Mouse (Mus musculus): ENCODE results near the gene Pgap2. TPM values are rescaled to one million over a fixed set of nuclear protein-coding genes. Genes with fewer than 3 reads are reported as not detected.
A peak's percentile ranks its signal among the peaks of the same experiment; 100 is the strongest.
"Not testable (repeated sequence)": the region's sequence is repeated elsewhere in the genome, so short reads cannot be mapped to it uniquely, and the experiment has no call there.

Pgap2 gene
- polyA plus RNA-seq, 1 experiment from 2014 or later, result 22.2 TPM

- H3K4me1 ChIP-seq (replicated peaks), result peaks cover 66% of the 10 kb centered on the region
- peak overlapping the region; percentile 98 for H3K27ac ChIP-seq (replicated peaks)
- peak; percentile 68 for ATAC-seq (ENCODE audit: insufficient read depth)
- no peaks in the 10 kb centered on the region; the same call in 1 of the 2 replicates for H3K36me3 ChIP-seq (replicated peaks)
- WGBS (ENCODE audit: insufficient replicate concordance), result under 1% methylated on average over 33 of the region's 33 CpGs
- H3K27me3 ChIP-seq, result no peaks in the 10 kb centered on the region
- H3K4me3 ChIP-seq (replicated peaks), result peak overlapping the region; percentile 95
- H3K9ac ChIP-seq, result peak overlapping the region; percentile 91
- H3K9me3 ChIP-seq (replicated peaks), result no peaks in the 10 kb centered on the region
- H3K4me2 ChIP-seq, result peak overlapping the region; percentile 98
Observed at GRCm38 (mm10) chr7:102250631-102251214, 40.7 kb downstream of the Pgap2 start.

- 25% methylated on average over 1 of the region's 1 CpGs for WGBS (ENCODE audit: insufficient replicate concordance)
- Histone ChIP-seq H3K4me2 (0 out of 2 replicates have a peak overlapping the region, but pooled peaks have one; percentile 19), H3K36me3 (replicated peaks) (no peaks in the 10 kb centered on the region), H3K4me3 (replicated peaks) (no peak overlapping the region), H3K9ac (no peak overlapping the region), H3K9me3 (replicated peaks) (no peaks in the 10 kb centered on the region), H3K4me1 (replicated peaks) (peaks cover 40% of the 10 kb centered on the region), H3K27me3 (no peaks in the 10 kb centered on the region), H3K27ac (replicated peaks) (no peak overlapping the region; the same call in 1 of the 2 replicates)
- ATAC-seq (ENCODE audit: insufficient read depth), result no peak
Observed at GRCm38 (mm10) chr7:102253631-102254030, 43.6 kb downstream of the Pgap2 start.

- no peak for ATAC-seq (ENCODE audit: insufficient read depth)
- WGBS (ENCODE audit: insufficient replicate concordance), result 72% methylated on average over 3 of the region's 3 CpGs
- H3K36me3 ChIP-seq (replicated peaks), result no peaks in the 10 kb centered on the region
- no peak within 1 kb of the TSS for H3K4me2 ChIP-seq
- no peak within 1 kb of the TSS for H3K9ac ChIP-seq
- H3K4me1 ChIP-seq (replicated peaks), result peaks cover 32% of the 10 kb centered on the region
- no peaks in the 10 kb centered on the region for H3K27me3 ChIP-seq
- no peaks in the 10 kb centered on the region for H3K9me3 ChIP-seq (replicated peaks)
- no peak within 1 kb of the TSS for H3K4me3 ChIP-seq (replicated peaks)
- no peak within 1 kb of the TSS for H3K27ac ChIP-seq (replicated peaks)
Observed at GRCm38 (mm10) chr7:102255954-102256353, 45.9 kb downstream of the Pgap2 start, which contains the start of gene Rhog. TSS of gene Rhog (minus strand) at chr7:102256054.

GRCm38 (mm10) chr7:102256636-102257035 is 46.6 kb downstream of the Pgap2 start:
- peaks cover 26% of the 10 kb centered on the region for H3K4me1 ChIP-seq (replicated peaks)
- no peaks in the 10 kb centered on the region for H3K9me3 ChIP-seq (replicated peaks)
- H3K36me3 ChIP-seq (replicated peaks), result no peaks in the 10 kb centered on the region
- no peak overlapping the region for H3K4me3 ChIP-seq (replicated peaks)
- WGBS (ENCODE audit: insufficient replicate concordance), result 72% methylated on average over 3 of the region's 3 CpGs
- ATAC-seq (ENCODE audit: insufficient read depth), result no peak
- no peak overlapping the region for H3K4me2 ChIP-seq
- no peak overlapping the region for H3K9ac ChIP-seq
- no peaks in the 10 kb centered on the region for H3K27me3 ChIP-seq
- no peak overlapping the region for H3K27ac ChIP-seq (replicated peaks)

- Histone ChIP-seq H3K9me3 (replicated peaks) (no peaks in the 10 kb centered on the region), H3K9ac (no peak overlapping the region), H3K36me3 (replicated peaks) (no peaks in the 10 kb centered on the region), H3K4me1 (replicated peaks) (peaks cover 19% of the 10 kb centered on the region), H3K27ac (replicated peaks) (no peak overlapping the region), H3K4me3 (replicated peaks) (no peak overlapping the region), H3K4me2 (no peak overlapping the region), H3K27me3 (no peaks in the 10 kb centered on the region)
- WGBS (ENCODE audit: insufficient replicate concordance), result 20% methylated on average over 4 of the region's 4 CpGs
- peak; percentile 37 for ATAC-seq (ENCODE audit: insufficient read depth)
Observed at GRCm38 (mm10) chr7:102258189-102258588, 48.2 kb downstream of the Pgap2 start.

- Histone ChIP-seq H3K4me2 (no peak overlapping the region), H3K9me3 (replicated peaks) (no peaks in the 10 kb centered on the region), H3K27me3 (no peaks in the 10 kb centered on the region), H3K9ac (no peak overlapping the region), H3K4me1 (replicated peaks) (peaks cover 13% of the 10 kb centered on the region), H3K27ac (replicated peaks) (0 out of 2 replicates have a peak overlapping the region, but pooled peaks have one; percentile 33), H3K36me3 (replicated peaks) (no peaks in the 10 kb centered on the region), H3K4me3 (replicated peaks) (no peak overlapping the region)
- WGBS (ENCODE audit: insufficient replicate concordance), result 44% methylated on average over 3 of the region's 3 CpGs
- no peak; the same call in 1 of the 2 replicates for ATAC-seq (ENCODE audit: insufficient read depth)
Observed at GRCm38 (mm10) chr7:102258753-102259152, 48.7 kb downstream of the Pgap2 start.

- ATAC-seq (ENCODE audit: insufficient read depth), result no peak
- no peak overlapping the region for H3K9ac ChIP-seq
- WGBS (ENCODE audit: insufficient replicate concordance), result 64% methylated on average over 10 of the region's 10 CpGs
- no peaks in the 10 kb centered on the region for H3K9me3 ChIP-seq (replicated peaks)
- peaks cover 6% of the 10 kb centered on the region for H3K4me1 ChIP-seq (replicated peaks)
- no peaks in the 10 kb centered on the region for H3K27me3 ChIP-seq
- no peak overlapping the region for H3K4me3 ChIP-seq (replicated peaks)
- H3K36me3 ChIP-seq (replicated peaks), result no peaks in the 10 kb centered on the region
- H3K27ac ChIP-seq (replicated peaks), result no peak overlapping the region; the same call in 1 of the 2 replicates
- H3K4me2 ChIP-seq, result no peak overlapping the region
Observed at GRCm38 (mm10) chr7:102259716-102260479, 49.9 kb downstream of the Pgap2 start.

- H3K27ac ChIP-seq (replicated peaks), result no peak overlapping the region
- no peaks in the 10 kb centered on the region for H3K27me3 ChIP-seq
- H3K4me2 ChIP-seq, result no peak overlapping the region
- no peaks in the 10 kb centered on the region for H3K36me3 ChIP-seq (replicated peaks)
- peaks cover 12% of the 10 kb centered on the region for H3K4me1 ChIP-seq (replicated peaks)
- H3K4me3 ChIP-seq (replicated peaks), result no peak overlapping the region
- no peak overlapping the region for H3K9ac ChIP-seq
- H3K9me3 ChIP-seq (replicated peaks), result no peaks in the 10 kb centered on the region
- 64% methylated on average over 1 of the region's 1 CpGs for WGBS (ENCODE audit: insufficient replicate concordance)
- no peak for ATAC-seq (ENCODE audit: insufficient read depth)
Observed at GRCm38 (mm10) chr7:102260518-102260917, 50.5 kb downstream of the Pgap2 start.

- Histone ChIP-seq H3K36me3 (replicated peaks) (no peaks in the 10 kb centered on the region), H3K27me3 (no peaks in the 10 kb centered on the region), H3K9me3 (replicated peaks) (no peaks in the 10 kb centered on the region), H3K4me3 (replicated peaks) (no peak overlapping the region), H3K4me1 (replicated peaks) (peaks cover 28% of the 10 kb centered on the region), H3K9ac (no peak overlapping the region), H3K27ac (replicated peaks) (no peak overlapping the region), H3K4me2 (no peak overlapping the region)
- WGBS (ENCODE audit: insufficient replicate concordance), result 81% methylated on average over 2 of the region's 2 CpGs
- no peak for ATAC-seq (ENCODE audit: insufficient read depth)
Observed at GRCm38 (mm10) chr7:102263020-102263419, 53.0 kb downstream of the Pgap2 start.

GRCm38 (mm10) chr7:102266021-102266400 is 56.0 kb downstream of the Pgap2 start:
- 44% methylated on average over 10 of the region's 10 CpGs for WGBS (ENCODE audit: insufficient replicate concordance)
- peak overlapping the region; percentile 83; the same call in 1 of the 2 replicates for H3K9ac ChIP-seq
- peak overlapping the region; percentile 73; the same call in 1 of the 2 replicates for H3K4me3 ChIP-seq (replicated peaks)
- H3K9me3 ChIP-seq (replicated peaks); H3K36me3 ChIP-seq (replicated peaks); ATAC-seq (ENCODE audit: insufficient read depth); H3K27me3 ChIP-seq: not testable (repeated sequence)
- H3K27ac ChIP-seq (replicated peaks), result peak overlapping the region; percentile 93
- H3K4me2 ChIP-seq, result peak overlapping the region; percentile 91
- H3K4me1 ChIP-seq (replicated peaks), result peaks cover 51% of the 10 kb centered on the region

GRCm38 (mm10) chr7:102266401-102267042 is 56.5 kb downstream of the Pgap2 start:
- ATAC-seq (ENCODE audit: insufficient read depth), result peak; percentile 11
- Histone ChIP-seq H3K36me3 (replicated peaks) (no peaks in the 10 kb centered on the region), H3K4me2 (peak overlapping the region; percentile 91), H3K27ac (replicated peaks) (peak overlapping the region; percentile 93), H3K4me3 (replicated peaks) (peak overlapping the region; percentile 73), H3K27me3 (no peaks in the 10 kb centered on the region), H3K9ac (peak overlapping the region; percentile 83), H3K4me1 (replicated peaks) (peaks cover 55% of the 10 kb centered on the region), H3K9me3 (replicated peaks) (no peaks in the 10 kb centered on the region)
- 12% methylated on average over 14 of the region's 14 CpGs for WGBS (ENCODE audit: insufficient replicate concordance)

Data from liver, embryonic 15.5 days (tissue).